Mouse (Mus musculus) olfactory bulb, adult 2 months (tissue): ENCODE results near the gene Lrrfip1.

ENCODE experiments used
- CTCF ChIP-seq: fragments of 200-500 bp; IDR thresholded peaks from 2 replicates; pipeline ENCODE4 v1.5.1; 2012; ENCODE audit warnings: low read depth, mild to moderate bottlenecking, low read length, moderate library complexity; ENCODE audit not compliant: insufficient read depth
- POLR2A ChIP-seq: fragments of 200-500 bp; IDR thresholded peaks from 2 replicates; pipeline ENCODE4 v1.6.1; 2012; ENCODE audit warnings: mild to moderate bottlenecking, low read depth, low read length, moderate library complexity; ENCODE audit not compliant: insufficient read depth

DNA sequence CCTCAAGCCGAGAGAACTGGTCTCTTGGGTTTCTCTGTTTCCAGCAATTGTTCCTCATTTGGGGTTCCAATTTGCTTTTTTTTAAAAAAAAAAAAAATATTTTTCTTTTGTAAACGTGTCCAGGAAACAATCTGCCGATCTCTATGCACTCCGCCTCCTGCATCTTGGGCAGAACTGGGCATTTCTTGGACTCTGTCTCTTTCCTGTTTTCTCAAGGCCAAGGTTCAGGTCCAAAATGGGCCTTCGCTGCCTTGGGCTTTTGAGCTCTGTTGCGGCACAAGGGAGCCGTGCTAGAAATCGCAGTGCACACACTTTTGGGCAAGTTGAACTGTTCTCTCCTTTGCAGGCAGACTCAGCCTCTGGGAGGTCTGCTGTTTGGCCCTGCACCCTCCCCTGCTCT, 90.4 kb downstream of the Lrrfip1 start:
- TF ChIP-seq CTCF (no peak), POLR2A (no peak)
